Mouse (Mus musculus): ENCODE measurements around the gene Slc36a2. TPM values are rescaled to one million over a fixed set of nuclear protein-coding genes. Genes with fewer than 3 reads are reported as not detected.
A peak's percentile ranks its signal among the peaks of the same experiment; 100 is the strongest.

The Slc36a2 gene
- total RNA-seq, 2 experiments from 2014 or later: 0.34 to 0.43 TPM

DNA sequence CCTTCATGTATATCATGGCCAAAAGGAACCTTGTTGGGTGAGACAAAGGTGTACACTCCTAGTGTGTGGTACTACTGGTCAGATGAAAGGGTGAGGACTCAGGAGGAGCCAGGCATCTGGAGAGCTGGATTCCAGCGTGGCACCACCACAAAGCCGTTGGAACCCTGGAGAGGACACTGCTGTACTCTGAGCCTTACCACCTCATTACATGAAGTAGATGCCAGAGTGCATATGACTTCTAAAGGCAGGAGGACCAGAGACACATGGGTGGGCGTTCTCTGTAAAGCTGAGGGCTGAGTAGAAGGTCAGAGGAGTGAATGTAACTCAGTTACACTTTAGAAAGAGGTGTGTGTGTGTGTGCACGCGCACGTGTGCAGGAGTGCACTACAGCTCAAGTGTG is 2.9 kb upstream of the Slc36a2 start:
- intact Hi-C loops (cut with DNase I): no loop called here

DNA sequence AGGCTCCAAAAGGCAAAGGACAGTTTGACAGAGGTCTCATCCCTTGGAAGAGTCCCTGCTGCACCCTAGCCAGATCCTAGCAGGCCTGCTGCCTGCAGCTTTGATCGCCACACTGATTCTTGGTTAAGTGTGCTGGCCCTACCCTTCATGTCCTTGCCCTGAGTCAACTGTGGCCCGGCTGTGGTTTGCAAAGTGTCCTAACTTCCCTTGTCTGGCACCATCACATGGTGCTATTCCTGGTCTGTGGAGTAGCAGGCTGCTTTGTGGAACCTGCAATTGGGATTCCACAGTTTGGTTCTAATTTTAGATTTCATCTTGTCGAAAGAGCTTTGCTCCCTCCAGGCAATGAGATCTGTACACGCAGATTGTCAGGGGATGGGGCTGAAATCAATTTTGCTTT is 2.4 kb upstream of the Slc36a2 start:
- intact Hi-C loops (cut with DNase I): no loop called here

More for the DNA sequence above, 2.9 kb upstream of the Slc36a2 start:
- no peak for DNase-seq (ENCODE audit: low spot score in 2 of 2)

DNA sequence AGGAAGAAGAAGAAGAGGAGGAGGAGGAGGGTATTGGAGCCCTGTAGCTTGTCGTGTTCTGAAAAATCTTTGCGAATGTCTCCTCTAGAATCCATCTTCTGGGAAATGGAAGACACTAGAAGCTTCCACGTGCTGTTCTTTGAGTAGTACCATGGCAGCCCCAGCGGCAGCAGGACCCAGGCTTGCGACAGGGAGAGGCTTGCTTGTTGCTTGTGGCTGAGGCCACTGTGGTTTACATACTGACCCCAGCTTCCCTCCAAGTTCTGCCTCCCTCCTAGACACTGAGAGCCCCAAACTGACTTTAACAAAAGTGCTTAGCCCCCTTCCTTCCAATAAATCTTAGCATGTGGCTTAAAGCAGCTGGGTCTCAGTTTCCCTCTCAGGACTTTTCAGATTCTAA is 631 bp downstream of the Slc36a2 start:
- intact Hi-C loops (cut with DNase I): no loop called here

More for the DNA sequence above, 2.4 kb upstream of the Slc36a2 start:
- DNase-seq (ENCODE audit: low spot score in 2 of 2): no peak

DNA sequence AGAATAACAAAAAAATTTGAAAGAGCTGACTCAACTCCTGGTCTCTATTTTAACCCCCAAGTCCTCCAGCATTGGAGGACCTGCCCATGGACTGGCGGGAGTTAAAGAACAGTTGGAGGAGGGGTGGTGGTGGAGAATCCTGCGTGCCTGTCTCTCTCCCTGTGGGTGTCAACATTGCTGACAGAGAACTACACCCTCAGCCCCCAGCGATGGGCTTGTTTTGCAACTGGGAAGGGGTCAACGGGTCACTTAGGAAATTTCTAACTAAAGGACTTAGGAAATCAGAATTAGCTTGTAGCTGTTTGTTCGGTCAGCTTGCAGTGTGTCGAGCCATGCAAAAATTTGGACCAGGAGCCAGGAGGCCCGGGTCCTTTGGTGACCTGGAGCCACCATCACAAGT is 1.8 kb downstream of the Slc36a2 start:
- DNase-seq (ENCODE audit: low spot score in 2 of 2): no peak
- intact Hi-C loops (cut with DNase I): no loop called here

More for the DNA sequence above, 631 bp downstream of the Slc36a2 start:
- DNase-seq (ENCODE audit: low spot score in 2 of 2): no peak

DNA sequence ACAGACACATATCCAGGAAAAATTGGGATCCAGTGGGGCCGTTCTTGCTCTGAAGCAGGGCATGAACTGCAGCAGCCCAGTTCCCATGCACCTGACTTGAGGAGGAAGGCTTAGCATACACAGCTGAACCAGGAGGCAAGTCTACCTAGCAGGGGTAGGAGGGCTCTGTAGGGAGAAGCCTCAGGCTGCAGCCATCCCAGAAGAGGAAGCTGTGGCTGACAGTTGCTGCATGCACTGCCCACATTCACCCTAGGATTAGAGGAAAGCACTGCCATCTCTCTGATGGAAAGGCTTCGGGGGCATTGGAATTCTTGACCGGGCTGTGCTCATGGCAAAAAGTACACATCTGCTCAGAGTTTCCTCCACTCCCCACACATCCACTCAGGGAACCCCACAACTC is 5.0 kb downstream of the Slc36a2 start:
- DNase-seq (ENCODE audit: low spot score in 2 of 2): no peak
- intact Hi-C loops (cut with DNase I): no loop called here

DNA sequence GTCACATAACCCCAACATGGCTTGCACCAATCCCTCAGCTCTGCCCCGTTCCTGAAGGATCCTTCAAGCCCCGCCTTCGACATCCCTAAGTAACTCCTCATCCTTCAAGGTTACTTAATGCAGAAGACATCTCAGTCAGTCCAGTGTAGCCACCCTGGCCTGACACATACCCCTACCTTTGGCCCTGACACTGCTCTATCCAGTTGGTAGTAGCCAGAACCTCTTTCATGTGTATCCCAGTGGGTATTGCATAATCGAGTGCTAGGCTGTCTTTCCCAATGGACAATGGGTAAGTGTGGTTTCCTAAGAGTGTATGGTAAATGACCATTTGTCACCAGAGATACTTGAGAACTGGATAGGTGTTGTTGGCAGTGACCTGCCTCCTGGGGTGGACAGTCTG is 6.0 kb downstream of the Slc36a2 start:
- DNase-seq (ENCODE audit: low spot score in 2 of 2): no peak
- intact Hi-C loops (cut with DNase I): no loop called here

DNA sequence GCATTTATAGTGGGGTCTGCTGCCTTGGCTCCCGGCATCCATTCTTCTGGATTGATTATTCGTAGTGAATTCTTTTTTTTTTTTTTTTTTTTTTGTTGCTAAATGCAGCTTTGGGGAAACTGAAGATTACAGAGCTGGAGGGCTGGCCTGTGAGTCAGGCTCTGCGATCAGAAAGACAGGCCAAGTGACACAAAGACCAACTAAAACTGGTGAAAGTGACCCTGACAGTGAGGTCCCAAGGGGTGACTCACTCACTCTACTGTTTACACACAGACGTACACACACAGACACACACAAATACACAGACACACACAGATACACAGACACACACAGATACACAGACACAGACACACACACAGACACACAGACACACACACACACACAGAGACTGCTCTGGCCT is 14.4 kb downstream of the Slc36a2 start:
- intact Hi-C loops (cut with DNase I): no loop called here
- no peak for DNase-seq (ENCODE audit: low spot score in 2 of 2)

DNA sequence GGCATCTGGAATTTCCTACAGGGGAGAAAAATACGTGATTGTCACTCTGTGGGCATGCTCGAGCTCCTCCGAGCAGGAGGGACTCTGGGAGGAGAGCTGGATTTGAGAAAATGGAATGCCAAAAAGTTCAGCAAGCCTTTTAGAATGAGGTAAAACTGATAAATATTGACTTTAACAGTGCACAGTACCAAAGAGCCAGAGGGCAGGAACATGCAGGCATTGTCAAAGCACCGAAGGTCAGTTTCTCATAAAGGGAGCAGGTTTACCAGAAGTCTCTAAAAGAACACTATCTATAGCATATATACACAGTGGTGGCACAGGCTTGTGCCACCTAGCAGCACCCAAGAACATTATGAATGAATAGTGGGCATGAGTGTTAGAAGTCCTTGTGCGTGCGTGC is 16.0 kb downstream of the Slc36a2 start:
- DNase-seq (ENCODE audit: low spot score in 2 of 2): no peak
- intact Hi-C loops (cut with DNase I): no loop called here

DNA sequence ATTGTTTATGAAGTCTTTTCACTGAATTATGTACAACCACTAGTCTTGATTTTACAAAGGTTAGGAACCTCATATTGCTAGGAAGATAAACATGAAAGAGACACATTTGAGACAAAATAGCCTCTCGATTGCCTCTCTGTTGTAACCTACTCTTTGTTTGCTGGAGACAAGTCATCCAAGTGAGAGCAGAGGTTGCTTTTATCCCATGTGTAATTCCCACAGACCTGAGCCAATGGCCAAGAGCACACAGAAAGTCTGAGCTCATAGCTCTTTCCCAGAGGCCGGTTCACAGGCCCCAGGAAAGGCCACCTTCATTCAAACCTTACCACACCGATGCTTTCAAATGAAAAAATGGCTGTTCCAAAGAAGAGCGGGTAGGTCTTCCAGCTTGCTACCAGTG is 16.4 kb downstream of the Slc36a2 start:
- intact Hi-C loops (cut with DNase I): no loop called here
- DNase-seq (ENCODE audit: low spot score in 2 of 2): no peak

DNA sequence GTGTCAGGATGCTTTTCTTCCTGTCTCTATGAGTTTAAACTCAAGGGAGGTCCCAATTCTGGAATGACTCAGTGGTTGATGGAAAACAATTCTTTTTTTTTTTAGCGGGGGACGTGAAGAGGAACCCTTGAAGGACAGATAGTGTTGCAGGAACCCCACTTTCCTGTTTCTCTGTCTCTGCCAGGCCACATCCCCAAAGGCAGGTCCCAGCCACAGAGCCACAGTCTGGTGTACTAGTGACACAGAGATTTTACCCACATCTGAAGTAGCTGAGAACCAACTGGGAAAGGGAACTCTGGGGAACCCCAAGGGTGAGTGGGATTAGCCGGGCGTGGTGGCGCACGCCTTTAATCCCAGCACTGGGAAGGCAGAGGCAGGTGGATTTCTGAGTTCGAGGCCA is 19.1 kb downstream of the Slc36a2 start:
- intact Hi-C loops (cut with DNase I): no loop called here
- DNase-seq (ENCODE audit: low spot score in 2 of 2): no peak

DNA sequence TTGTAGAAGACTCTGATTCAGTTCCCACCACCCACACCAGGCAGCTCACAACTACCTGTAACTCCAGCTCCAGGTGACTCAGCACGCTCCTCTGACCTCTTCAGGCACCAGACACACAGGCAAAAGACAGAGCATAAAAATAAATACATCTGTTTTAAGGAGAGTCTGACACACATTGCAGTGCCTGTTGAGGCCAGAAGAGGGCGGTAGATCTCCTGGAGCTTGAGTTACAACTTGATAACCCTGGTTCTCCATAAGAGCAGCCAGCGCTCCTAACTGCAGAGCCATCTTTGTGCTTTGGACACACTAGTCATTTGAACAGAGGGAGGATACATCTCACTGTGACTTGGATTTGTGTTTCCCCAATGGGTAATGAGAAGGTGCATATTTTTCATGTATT is 20.2 kb downstream of the Slc36a2 start:
- intact Hi-C loops (cut with DNase I): loop anchor here (5.0 kb wide), 2 partner anchors 88 to 223 kb away; no protein-coding TSS in a partner anchor
- peak; percentile 24 to 59 for DNase-seq (ENCODE audit: low spot score in 2 of 2)

DNA sequence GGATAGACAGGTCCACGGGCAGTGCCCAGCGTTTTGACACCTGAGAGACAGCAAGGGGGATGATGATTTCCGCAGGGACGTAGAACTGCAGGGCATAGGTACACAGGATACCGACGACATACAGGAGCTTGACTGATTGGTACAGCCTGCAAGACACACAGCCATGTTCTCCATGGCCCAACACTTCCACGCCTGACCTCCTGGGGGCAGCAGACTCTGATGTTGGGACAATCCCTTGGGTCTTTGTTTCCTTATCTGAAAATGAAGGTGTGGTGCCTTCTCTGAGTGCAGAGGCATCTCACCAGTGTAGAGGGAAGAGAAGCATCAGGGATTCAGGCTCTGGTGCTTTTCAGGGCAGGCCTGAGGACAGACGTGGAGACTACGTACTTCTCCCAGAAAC is 22.2 kb downstream of the Slc36a2 start:
- intact Hi-C loops (cut with DNase I): loop anchor here (2.0 to 5.0 kb wide), 3 partner anchors 42 to 225 kb away; partner anchors contain the start of gene Slc36a1

DNA sequence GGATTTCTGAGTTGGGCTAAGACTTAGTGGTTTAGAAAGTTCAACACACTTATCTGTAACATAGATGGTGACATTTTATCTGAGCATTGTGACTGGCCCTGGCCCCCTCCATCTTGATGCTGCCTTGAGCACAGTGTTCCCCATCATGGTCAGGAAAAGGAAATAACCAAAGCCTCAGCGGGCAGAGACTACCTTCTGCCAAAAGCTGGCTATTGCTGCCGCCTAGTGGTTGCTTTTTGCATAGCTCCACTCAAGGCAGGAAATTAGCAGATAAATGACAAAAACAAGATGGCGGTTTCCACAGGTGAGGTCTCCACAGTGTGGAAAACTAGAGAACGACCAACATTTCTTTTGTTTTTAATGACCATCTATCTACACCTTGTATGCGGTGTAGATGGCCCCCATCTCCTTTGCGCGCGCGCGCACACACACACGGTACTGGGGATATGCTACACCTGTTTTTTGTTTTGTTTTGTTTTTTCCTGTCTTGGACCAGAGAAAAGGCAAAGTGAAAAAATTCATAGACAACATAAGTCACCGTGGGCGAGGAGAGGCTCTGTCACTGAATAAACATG is 26.0 kb downstream of the Slc36a2 start:
- intact Hi-C loops (cut with DNase I): loop anchor here (1.0 to 10.0 kb wide), 4 partner anchors 62 to 274 kb away; partner anchors contain the start of gene Gm2a
- peak; percentile 84 to 85 for DNase-seq (ENCODE audit: low spot score in 2 of 2)

More for the DNA sequence above, 22.2 kb downstream of the Slc36a2 start:
- DNase-seq (ENCODE audit: low spot score in 2 of 2): peak; percentile 51 to 74

DNA sequence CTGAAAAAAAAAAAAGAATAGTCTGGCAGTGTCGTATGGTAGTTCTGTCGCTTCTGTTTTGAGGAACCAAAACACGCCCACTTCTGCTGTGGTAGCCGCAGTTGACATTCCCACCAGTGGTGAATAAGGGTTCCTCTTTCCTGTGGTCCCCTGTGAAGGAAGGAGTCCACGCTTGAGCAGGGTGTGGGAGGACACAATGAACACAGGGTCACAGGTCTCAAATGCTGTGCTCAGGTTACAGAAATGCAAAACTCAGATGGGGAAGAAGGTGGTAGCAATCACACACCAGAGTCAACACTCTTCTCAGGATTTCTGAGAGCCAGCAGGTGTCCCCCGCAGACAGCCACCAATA is 29.8 kb downstream of the Slc36a2 start:
- intact Hi-C loops (cut with DNase I): loop anchor here (5.0 to 10.0 kb wide), 2 partner anchors 58 to 270 kb away; partner anchors contain the start of gene Gm2a
- DNase-seq (ENCODE audit: low spot score in 2 of 2): no peak

DNA sequence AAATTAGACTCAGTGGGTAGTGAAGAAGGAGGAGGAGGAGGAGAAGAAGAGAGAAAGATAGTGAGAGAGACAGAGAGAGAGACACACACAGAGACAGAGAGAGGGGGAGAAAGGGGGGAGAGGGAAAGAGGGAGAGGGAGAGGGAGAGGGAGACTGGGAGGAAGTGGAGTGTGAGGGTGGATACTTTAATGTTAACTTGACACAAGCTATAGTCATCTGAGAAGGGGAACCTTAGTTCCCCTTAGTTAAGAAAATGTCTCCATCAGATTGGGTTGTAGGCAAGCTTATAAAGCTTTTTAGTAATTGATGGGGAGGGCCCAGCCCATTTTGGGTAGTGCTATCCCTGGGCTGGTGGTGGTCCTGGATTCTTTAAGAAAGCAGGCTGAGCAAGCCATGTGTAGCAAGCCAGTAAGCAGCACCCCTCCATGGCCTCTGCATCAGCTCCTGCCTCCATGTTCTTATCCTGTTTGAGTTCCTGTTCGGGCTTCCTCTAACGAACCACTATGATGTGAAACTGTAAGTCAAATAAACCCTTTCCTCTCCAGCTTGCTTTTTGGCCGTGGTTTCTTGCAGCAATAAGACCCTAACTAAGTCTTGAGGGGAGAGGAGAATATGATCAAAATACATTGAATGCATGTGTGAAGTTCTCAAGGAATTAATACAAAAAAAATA is 30.3 kb downstream of the Slc36a2 start:
- intact Hi-C loops (cut with DNase I): loop anchor here (5.0 to 10.0 kb wide), 2 partner anchors 57 to 270 kb away; partner anchors contain the start of gene Gm2a
- DNase-seq (ENCODE audit: low spot score in 2 of 2): no peak

DNA sequence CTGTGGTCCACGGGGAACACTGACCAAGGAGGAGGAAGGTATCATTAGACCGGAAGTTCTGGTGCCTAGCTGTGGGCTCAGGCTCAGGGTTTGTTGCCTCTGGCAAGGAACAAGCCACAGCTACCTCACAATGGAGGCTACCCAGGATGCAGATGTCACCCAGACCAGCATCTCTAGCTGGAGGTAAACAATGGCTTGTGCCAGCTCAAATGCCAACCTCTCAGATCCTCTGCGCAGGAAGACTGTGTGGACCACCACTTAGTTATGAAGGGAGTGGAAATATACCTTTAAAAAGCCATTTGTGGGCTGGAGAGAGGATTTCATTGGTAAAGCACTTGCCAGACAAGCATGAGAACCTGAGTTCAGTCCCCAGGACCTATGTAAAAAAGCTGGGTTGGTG is 33.3 kb downstream of the Slc36a2 start, which contains the start of gene Slc36a3:
TSS of gene Slc36a3 (minus strand) at position 101 of the 400 bp plus-strand sequence.
- intact Hi-C loops (cut with DNase I): loop anchor here (10.0 kb wide), 1 partner anchor 267 kb away; no protein-coding TSS in a partner anchor
- no peak for DNase-seq (ENCODE audit: low spot score in 2 of 2)

DNA sequence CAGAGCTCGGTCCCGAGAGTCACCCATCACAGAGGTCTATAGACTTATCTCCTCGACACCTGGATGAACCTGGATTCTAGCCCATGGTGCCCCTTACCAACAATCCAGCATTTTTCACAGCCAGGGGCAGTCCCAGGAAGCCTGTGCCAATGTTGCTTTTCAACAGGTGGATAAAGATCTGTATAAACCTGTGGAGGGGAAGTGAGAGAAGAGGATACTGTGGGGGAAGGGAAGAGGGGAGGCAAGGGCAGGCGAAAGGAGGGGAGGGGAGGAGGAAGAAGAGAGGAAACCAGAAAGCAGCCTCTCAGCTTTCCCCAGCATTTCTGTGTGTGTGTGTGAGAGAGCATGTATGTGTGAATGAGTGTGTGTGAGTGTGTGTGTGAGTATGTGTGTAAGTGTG is 36.4 kb downstream of the Slc36a2 start:
- no peak for DNase-seq (ENCODE audit: low spot score in 2 of 2)
- intact Hi-C loops (cut with DNase I): no loop called here

DNA sequence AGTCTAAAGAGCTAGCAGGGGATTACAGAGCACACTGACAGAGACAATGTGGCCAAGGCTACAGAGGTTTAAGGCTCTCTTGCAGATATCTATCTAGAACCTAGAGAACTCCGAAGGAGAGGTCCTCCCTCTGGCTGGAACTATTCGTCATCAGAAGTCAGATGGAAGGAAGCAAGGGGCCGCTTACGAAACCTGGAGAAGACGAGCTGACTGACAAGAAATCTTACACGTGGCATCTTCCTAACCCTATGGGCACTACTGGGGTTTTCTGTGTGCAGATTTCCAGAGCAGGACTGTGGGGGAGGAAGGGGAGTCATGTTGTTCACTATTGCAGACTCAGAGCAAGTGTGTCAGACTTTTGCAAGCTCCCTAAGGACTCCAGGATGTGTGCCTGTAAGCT is 37.5 kb downstream of the Slc36a2 start:
- intact Hi-C loops (cut with DNase I): no loop called here
- no peak for DNase-seq (ENCODE audit: low spot score in 2 of 2)

DNA sequence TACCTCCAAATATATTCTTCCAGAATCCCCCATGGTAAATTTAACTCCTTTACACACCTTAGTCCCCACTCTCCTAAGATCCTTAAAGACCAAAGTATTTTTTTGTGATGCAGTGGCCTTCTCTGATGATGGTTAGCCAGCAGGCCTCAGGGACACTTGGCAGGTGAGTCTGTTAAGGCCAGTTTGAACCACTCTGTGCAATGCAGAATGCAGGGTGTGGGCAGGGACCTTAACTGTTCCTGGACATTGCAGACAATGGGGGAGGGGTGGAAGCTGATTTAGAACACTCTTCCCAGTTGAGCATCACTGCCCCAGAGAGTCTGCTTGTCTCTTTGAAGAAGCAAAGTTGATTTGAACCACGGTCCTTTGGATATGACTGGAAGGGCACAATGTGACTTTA is 38.0 kb downstream of the Slc36a2 start:
- intact Hi-C loops (cut with DNase I): no loop called here
- DNase-seq (ENCODE audit: low spot score in 2 of 2): no peak

DNA sequence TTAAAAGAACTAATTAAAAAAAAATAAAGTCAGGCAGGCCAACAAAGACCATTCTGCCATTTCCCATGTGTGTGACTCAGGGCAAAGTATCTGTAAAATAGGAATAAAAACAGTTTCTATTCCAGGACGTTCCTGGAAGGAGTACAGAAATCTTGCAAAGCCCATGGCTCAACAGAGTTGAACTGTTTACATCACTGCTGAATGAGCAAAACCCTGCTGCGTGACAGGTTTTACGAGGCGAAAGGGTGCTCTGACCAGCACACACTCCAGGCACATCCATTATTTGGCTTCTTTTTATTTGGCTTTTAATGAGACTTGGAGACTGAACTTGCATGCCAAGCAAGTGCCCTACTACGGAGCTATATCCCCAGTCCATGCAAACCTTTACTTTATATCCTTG is 40.9 kb downstream of the Slc36a2 start:
- intact Hi-C loops (cut with DNase I): no loop called here
- no peak for DNase-seq (ENCODE audit: low spot score in 2 of 2)

DNA sequence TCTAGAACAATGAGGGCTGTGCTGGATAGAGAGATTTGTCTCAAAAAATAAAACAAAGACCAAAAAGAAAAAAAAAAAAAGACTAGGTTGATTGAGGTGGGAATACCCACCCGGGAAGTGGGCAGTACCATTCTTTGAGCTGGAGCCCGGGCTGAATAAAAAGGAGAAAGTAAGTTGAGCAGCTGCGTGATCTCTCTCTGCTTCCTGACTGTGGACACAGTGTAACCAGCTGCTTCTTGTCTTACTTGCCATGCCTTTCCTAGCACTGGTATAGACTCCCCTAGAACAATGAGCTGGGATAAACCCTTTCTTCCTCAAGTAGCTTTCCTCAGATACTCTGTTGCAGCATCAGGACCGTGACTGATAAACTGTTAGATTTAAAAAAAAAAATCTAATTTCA is 43.4 kb downstream of the Slc36a2 start:
- DNase-seq (ENCODE audit: low spot score in 2 of 2): no peak
- intact Hi-C loops (cut with DNase I): no loop called here
